Mouse (Mus musculus) embryo, embryonic 9.5 days (tissue): ENCODE results near the gene Slc4a1.
A peak's percentile ranks its signal among the peaks of the same experiment; 100 is the strongest.

ENCODE experiments used
- DNase-seq: peaks from one replicate; pipeline ENCODE4 v3.0.0-alpha.2; 2017; ENCODE audit errors: extremely low spot score

Slc4a1 gene

GRCm38 (mm10) chr11:102299839-102300238 is 66.2 kb downstream of the Slc4a1 start:
- DNase-seq, result peak; percentile 73
